Mouse (Mus musculus) myocyte (in vitro differentiated cells): ENCODE results near the gene Prkcz. TPM values are rescaled to one million over a fixed set of nuclear protein-coding genes. Genes with fewer than 3 reads are reported as not detected.

Experiments used
- H3K27me3 ChIP-seq: one replicate; pipeline ENCODE4 v1.6.1; 2011; ENCODE audit not compliant: control insufficient read depth, insufficient read depth, insufficient read length
- H3K36me3 ChIP-seq: one replicate; pipeline ENCODE4 v1.6.1; 2011; ENCODE audit not compliant: control insufficient read depth, insufficient read depth
- H3K4me2 ChIP-seq: one replicate; pipeline ENCODE4 v1.6.1; 2011; ENCODE audit warnings: low read depth, control low read depth
- H3K4me3 ChIP-seq: one replicate; pipeline ENCODE4 v1.5.1; 2011; ENCODE audit warnings: mild to moderate bottlenecking, control low read depth, moderate library complexity
- H3K79me2 ChIP-seq: one replicate; pipeline ENCODE4 v1.6.1; 2011; ENCODE audit not compliant: control insufficient read depth, insufficient read depth
- H3ac ChIP-seq: one replicate; pipeline ENCODE4 v1.6.1; 2011; ENCODE audit not compliant: control insufficient read depth, insufficient read length
- CEBPB ChIP-seq: IDR thresholded peaks from 2 replicates; pipeline ENCODE4 v1.6.1; 2011; ENCODE audit warnings: mild to moderate bottlenecking, moderate library complexity; ENCODE audit not compliant: poor library complexity, insufficient read depth, severe bottlenecking
- E2F4 ChIP-seq: IDR thresholded peaks from one replicate; pipeline ENCODE4 v1.6.1; 2011; ENCODE audit warnings: mild to moderate bottlenecking, control low read depth, moderate library complexity; ENCODE audit not compliant: insufficient read depth
- MAX ChIP-seq: IDR thresholded peaks from one replicate; pipeline ENCODE4 v1.6.1; 2011; ENCODE audit warnings: low read depth, mild to moderate bottlenecking, control low read depth
- MYOD1 ChIP-seq, 3 experiments: IDR thresholded peaks; one replicate each; pipeline ENCODE4 v1.6.1; 2011; ENCODE audit warnings: control low read depth in 2 of 3, low read depth in 2 of 3, mild to moderate bottlenecking in 2 of 3, moderate library complexity in 1 of 3; ENCODE audit not compliant: insufficient read length in 2 of 3, control insufficient read depth in 1 of 3
- MYOG ChIP-seq, 3 experiments: IDR thresholded peaks; one replicate each; pipeline ENCODE4 v1.6.1; 2011; ENCODE audit warnings: control low read depth in 2 of 3, low read depth in 2 of 3, mild to moderate bottlenecking in 2 of 3; ENCODE audit not compliant: insufficient read length in 2 of 3, control insufficient read depth in 1 of 3, insufficient read depth in 1 of 3
- POLR2A ChIP-seq: IDR thresholded peaks from one replicate; pipeline ENCODE4 v1.6.1; 2011; ENCODE audit warnings: low read depth, mild to moderate bottlenecking, control low read depth, moderate library complexity; ENCODE audit not compliant: insufficient read length
- POLR2AphosphoS2 ChIP-seq: IDR thresholded peaks from one replicate; pipeline ENCODE4 v1.6.1; 2011; ENCODE audit warnings: low read depth, control low read depth; ENCODE audit not compliant: insufficient read length
- REST ChIP-seq: IDR thresholded peaks from one replicate; pipeline ENCODE4 v1.6.1; 2011; ENCODE audit warnings: mild to moderate bottlenecking, control low read depth, moderate library complexity; ENCODE audit not compliant: insufficient read depth, insufficient read length
- SRF ChIP-seq: IDR thresholded peaks from one replicate; pipeline ENCODE4 v1.6.1; 2011; ENCODE audit warnings: low read depth; ENCODE audit not compliant: control insufficient read depth, insufficient read length
- TCF12 ChIP-seq: IDR thresholded peaks from one replicate; pipeline ENCODE4 v1.6.1; 2011; ENCODE audit warnings: mild to moderate bottlenecking, control low read depth; ENCODE audit not compliant: poor library complexity, insufficient read depth, severe bottlenecking
- TCF3 ChIP-seq: IDR thresholded peaks from one replicate; pipeline ENCODE4 v1.6.1; 2011; ENCODE audit warnings: low read depth, control low read depth; ENCODE audit not compliant: insufficient read length
- USF1 ChIP-seq: IDR thresholded peaks from one replicate; pipeline ENCODE4 v1.6.1; 2011; ENCODE audit warnings: low read depth, mild to moderate bottlenecking, control low read depth, moderate library complexity
- polyA plus RNA-seq: library from polyadenylated mRNA; unstranded; fragments of >200 nt; fragmentation: generic; extraction: Trizol; gene quantifications from one replicate; pipeline ENCODE4 v1.2.1, GENCODE M21; 2012; ENCODE audit warnings: missing spikeins

The Prkcz gene
- polyA plus RNA-seq, 1 experiment = 0.36 TPM

DNA sequence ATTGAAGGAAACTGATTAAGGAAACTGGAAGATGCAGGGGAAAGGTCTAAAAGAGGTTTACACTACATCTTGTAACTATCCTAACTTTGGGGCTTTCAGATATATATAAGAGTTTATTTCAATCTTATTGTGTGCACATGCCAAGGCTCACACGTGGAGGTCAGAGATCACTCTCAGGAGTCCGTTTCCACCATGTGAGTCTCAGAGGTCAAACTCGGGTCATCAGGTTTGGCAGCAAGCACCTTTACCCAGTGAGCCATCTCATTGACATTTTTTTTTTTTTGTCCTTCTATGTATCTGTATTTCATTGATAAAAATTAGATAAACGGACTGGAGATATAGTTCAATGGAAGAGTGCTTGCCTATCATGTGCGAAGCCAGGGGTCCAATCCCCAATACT lies 132.7 kb downstream of the Prkcz start:
- Histone ChIP-seq H3K4me3 (no peak overlapping the region), H3K79me2 (no peaks in the 10 kb centered on the region), H3K27me3 (no peaks in the 10 kb centered on the region), H3ac (no peak overlapping the region), H3K36me3 (no peaks in the 10 kb centered on the region), H3K4me2 (no peak overlapping the region)
- TF ChIP-seq TCF12 (no peak), TCF3 (no peak), REST (no peak), MAX (no peak), E2F4 (no peak), CEBPB (no peak), POLR2A (no peak), USF1 (no peak)

DNA sequence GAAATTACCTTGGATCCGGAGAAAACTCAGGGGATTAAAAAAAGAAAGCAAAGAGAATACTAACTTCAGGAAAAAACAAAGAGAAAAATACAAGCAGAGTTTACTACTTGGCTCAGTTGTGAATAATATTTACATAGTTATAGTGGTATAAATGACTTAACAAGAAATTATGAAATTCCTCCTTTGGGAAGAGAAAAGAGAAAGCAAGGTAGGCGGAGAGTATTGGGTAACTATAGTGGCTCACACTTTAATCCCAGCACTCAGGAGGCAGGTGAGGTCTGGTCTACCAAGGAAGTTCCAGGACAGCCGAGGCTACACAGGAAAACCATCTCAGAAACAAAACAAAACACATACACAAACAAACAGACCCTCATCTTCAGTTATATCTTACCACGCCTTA lies 133.2 kb downstream of the Prkcz start:
- Histone ChIP-seq H3ac (no peak overlapping the region), H3K36me3 (no peaks in the 10 kb centered on the region), H3K79me2 (no peaks in the 10 kb centered on the region), H3K27me3 (no peaks in the 10 kb centered on the region), H3K4me3 (no peak overlapping the region), H3K4me2 (no peak overlapping the region)
- TF ChIP-seq SRF (no peak), POLR2AphosphoS2 (no peak), MAX (no peak), MYOD1 (IDR thresholded peaks at IDR 0.05; ENCODE audit: control insufficient read depth in 1 of 3, insufficient read length in 2 of 3, low read depth in 2 of 3) (no peak), POLR2A (no peak), E2F4 (no peak), USF1 (no peak), TCF3 (no peak), CEBPB (no peak), TCF12 (no peak), MYOG (IDR thresholded peaks at IDR 0.05; ENCODE audit: control insufficient read depth in 1 of 3, insufficient read depth in 1 of 3, insufficient read length in 2 of 3, low read depth in 2 of 3) (no peak), REST (no peak)

DNA sequence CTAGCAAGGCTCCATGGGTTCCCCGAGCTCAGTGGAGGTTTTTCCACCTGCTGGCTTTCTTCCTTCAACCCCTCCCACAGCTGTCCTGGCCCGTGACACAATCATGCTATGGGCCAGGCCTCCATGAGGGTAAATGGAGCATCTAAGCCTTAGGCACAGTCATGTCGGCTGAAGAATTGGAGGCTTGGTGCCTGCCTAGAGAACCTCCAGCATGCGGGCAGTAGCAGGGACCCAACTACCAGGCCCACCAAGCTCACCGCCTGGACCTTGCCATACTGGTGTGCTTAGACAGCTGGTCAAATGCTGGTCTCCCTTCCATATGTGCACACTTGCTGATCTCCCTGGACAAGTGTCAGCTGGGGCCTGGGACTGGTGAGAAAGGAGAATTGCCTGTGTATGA lies 135.2 kb downstream of the Prkcz start:
- Histone ChIP-seq H3K4me2 (no peak overlapping the region), H3K36me3 (no peaks in the 10 kb centered on the region), H3K79me2 (peaks cover 15% of the 10 kb centered on the region), H3K4me3 (no peak overlapping the region), H3K27me3 (no peaks in the 10 kb centered on the region), H3ac (no peak overlapping the region)
- TF ChIP-seq MAX = no peak
- no peak for TF ChIP-seq TCF3
- peak in 1 of 3 experiments; percentile 7 for TF ChIP-seq MYOG (IDR thresholded peaks at IDR 0.05; ENCODE audit: control insufficient read depth in 1 of 3, insufficient read depth in 1 of 3, insufficient read length in 2 of 3, low read depth in 2 of 3)
- TF ChIP-seq MYOD1 (IDR thresholded peaks at IDR 0.05; ENCODE audit: control insufficient read depth in 1 of 3, insufficient read length in 2 of 3, low read depth in 2 of 3) = peak in 1 of 3 experiments; percentile 30
- no peak for TF ChIP-seq SRF
- TF ChIP-seq USF1 = no peak
- TF ChIP-seq CEBPB = no peak
- TF ChIP-seq E2F4 = no peak

DNA sequence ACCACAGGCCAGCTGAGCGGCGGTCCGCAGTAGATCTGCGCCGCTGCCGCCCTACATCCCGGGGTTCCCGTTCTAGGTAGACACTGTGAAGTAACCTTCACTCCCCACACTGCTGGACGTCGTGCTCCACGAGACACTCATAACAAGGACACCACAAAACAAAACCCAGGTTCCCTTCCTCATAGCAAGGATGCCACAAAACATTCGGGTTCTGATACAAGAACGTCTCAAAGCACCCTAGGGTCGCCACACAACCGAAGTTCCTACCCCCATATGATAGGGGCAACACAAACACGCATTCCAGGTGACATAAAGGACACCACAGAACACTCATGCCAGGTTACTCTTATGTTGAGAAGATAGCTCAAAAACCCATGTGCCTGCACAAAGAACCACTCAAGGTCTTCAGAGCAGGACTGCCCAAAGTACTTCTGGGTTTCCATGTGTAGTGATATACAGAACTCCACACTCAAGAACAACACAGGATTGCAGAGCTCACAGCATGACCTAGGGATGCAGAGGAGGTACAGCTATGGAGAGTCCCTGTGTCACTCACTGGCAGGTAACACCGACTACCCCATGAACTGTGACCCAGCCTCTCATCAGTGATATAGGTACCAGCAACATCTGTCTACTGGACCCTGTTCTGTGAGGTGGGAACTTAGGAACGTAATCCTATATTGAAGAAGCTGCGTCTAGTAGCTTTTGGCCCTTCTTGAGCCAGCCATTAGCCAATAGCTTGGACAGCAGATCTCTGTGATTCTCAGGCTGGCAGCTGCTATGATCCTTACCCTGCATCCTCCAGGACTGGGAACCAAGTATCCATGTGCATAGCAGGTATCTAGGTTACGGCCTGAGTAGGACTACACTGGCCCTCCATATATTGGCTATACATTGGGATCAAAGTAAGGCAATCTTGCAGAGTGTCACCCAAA lies 137.3 kb downstream of the Prkcz start:
- TF ChIP-seq CEBPB (no peak), MYOD1 (IDR thresholded peaks at IDR 0.05; ENCODE audit: control insufficient read depth in 1 of 3, insufficient read length in 2 of 3, low read depth in 2 of 3) (no peak), MYOG (IDR thresholded peaks at IDR 0.05; ENCODE audit: control insufficient read depth in 1 of 3, insufficient read depth in 1 of 3, insufficient read length in 2 of 3, low read depth in 2 of 3) (no peak), POLR2AphosphoS2 (no peak), MAX (no peak), USF1 (no peak), E2F4 (no peak), POLR2A (no peak), REST (no peak), TCF3 (no peak), SRF (no peak), TCF12 (no peak)
- H3ac ChIP-seq = peak overlapping the region; percentile 78
- peaks cover 35% of the 10 kb centered on the region for H3K79me2 ChIP-seq
- peak overlapping the region; percentile 75 for H3K4me2 ChIP-seq
- no peaks in the 10 kb centered on the region for H3K27me3 ChIP-seq
- H3K4me3 ChIP-seq = no peak overlapping the region
- H3K36me3 ChIP-seq = no peaks in the 10 kb centered on the region
